Mouse (Mus musculus) kidney, postnatal 0 days (tissue): ENCODE measurements around the gene Glis2. TPM values are rescaled to one million over a fixed set of nuclear protein-coding genes. Genes with fewer than 3 reads are reported as not detected.

Experiments used
- ATAC-seq: fragments of 200-750 bp; cut with Nextera tagmentation; replicated peaks from 2 replicates; pipeline ENCODE4 v1.8.0; 2017; ENCODE audit warnings: low read depth, moderate number of reproducible peaks, moderate TSS enrichment, moderate library complexity; ENCODE audit not compliant: low FRiP score
- DNase-seq: peaks from one replicate; pipeline ENCODE4 v3.0.0-alpha.2; 2016; ENCODE audit warnings: low spot score
- H3K27ac ChIP-seq: fragments of 300-500 bp; sonication (generic); 2 replicates; pipeline ENCODE4 v1.5.1; 2014; ENCODE audit warnings: mild to moderate bottlenecking
- H3K27me3 ChIP-seq: fragments of 300-500 bp; sonication (generic); 2 replicates; pipeline ENCODE4 v1.6.1; 2014; ENCODE audit warnings: low read length, mixed read lengths; ENCODE audit not compliant: insufficient read depth
- H3K36me3 ChIP-seq: fragments of 300-500 bp; sonication (generic); 2 replicates; pipeline ENCODE4 v1.6.1; 2014; ENCODE audit warnings: low read length, mixed read lengths; ENCODE audit not compliant: insufficient read depth
- H3K4me1 ChIP-seq: fragments of 300-500 bp; sonication (generic); replicated peaks from 2 replicates; pipeline ENCODE4 v1.6.1; 2014; ENCODE audit warnings: antibody characterized with exemption, low read length, mixed read lengths; ENCODE audit not compliant: insufficient read depth
- H3K4me2 ChIP-seq: fragments of 300-500 bp; sonication (generic); 2 replicates; pipeline ENCODE4 v1.6.1; 2014; ENCODE audit warnings: mild to moderate bottlenecking, low read length, moderate library complexity, mixed read lengths
- H3K4me3 ChIP-seq: fragments of 300-500 bp; sonication (generic); replicated peaks from 2 replicates; pipeline ENCODE4 v1.5.1; 2014; ENCODE audit warnings: low read depth, low read length
- H3K9ac ChIP-seq: fragments of 300-500 bp; sonication (generic); 2 replicates; pipeline ENCODE4 v1.6.1; 2014; ENCODE audit warnings: low read depth, low read length
- H3K9me3 ChIP-seq: fragments of 300-500 bp; sonication (generic); replicated peaks from 2 replicates; pipeline ENCODE4 v1.6.1; 2016; ENCODE audit warnings: low read length, inconsistent platforms, mixed read lengths
- CTCF ChIP-seq: IDR thresholded peaks from 2 replicates; pipeline ENCODE4 v1.5.1; 2016; ENCODE audit warnings: antibody characterized with exemption, low read depth, mild to moderate bottlenecking, moderate library complexity
- WGBS: fragments of 180-500 bp; shearing (Covaris S2); extraction: QIAGEN DNeasy Blood & Tissue Kit; methylation state at CpG from one replicate; pipeline ENCODE4 v1.1.7; 2014; 5-methylcytosine and 5-hydroxymethylcytosine counted together
- polyA plus RNA-seq: library from polyadenylated mRNA; unstranded; fragments of >200 nt; fragmentation: Nextera tagmentation; extraction: Ambion mirVana; gene quantifications from 2 replicates; pipeline ENCODE4 v1.2.1, GENCODE M21; 2015

Glis2 gene
- polyA plus RNA-seq, 1 experiment from 2014 or later = 74.6 TPM

DNA sequence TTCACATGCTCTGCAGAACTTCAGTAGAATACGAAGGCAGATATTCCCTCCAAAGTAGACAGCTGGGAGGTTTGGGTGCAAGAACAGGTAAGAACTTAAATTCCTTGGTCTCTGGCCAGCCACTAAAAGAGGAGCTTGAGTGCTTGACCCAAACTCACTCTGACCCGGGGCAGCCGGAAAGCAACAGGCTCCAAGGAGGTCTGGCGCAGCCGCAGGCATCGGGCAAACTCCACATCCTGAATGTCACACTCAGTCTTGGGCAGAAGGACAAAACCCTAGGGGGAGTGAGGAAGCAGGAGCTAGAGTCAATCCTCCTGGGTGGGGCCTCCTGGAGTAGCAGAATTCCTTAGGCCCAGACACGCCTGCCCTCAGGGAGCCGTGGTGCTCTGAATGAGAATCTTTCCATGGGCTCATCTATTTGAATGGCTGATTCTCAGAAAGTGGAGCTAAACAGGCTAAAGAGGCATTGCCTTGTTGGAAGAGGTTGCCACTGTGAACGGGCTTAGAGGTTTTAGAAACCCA, 34.4 kb downstream of the Glis2 start:
- Histone ChIP-seq H3K27me3 (no peaks in the 10 kb centered on the region), H3K9me3 (no peaks in the 10 kb centered on the region), H3K36me3 (peaks cover 15% of the 10 kb centered on the region; the same call in 1 of the 2 replicates), H3K27ac (no peak overlapping the region), H3K4me1 (peaks cover 7% of the 10 kb centered on the region), H3K4me3 (no peak overlapping the region), H3K9ac (no peak overlapping the region), H3K4me2 (no peak overlapping the region)
- DNase-seq = no peak
- no peak for ATAC-seq
- TF ChIP-seq CTCF = no peak
- WGBS = 94% methylated on average over 9 of the region's 9 CpGs

DNA sequence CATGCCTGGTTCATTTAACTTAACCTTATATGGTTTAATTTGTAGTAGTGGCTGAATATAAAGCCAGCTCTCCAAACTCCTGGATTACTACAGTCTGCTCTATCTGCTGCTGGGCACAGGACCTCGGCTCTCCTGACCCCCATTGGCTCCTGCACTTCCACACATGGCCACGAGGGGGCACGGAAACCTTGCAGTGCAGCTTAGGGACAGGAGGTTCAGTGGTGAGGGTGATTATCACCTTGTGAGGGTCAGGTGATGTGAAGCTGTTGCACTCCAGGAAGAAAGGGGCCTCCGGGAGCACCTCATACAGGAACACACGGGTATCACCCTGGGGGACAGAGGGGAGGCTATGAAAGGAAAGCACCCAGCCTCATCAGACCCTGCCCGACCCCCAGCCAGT, 35.4 kb downstream of the Glis2 start:
- H3K4me3 ChIP-seq = no peak overlapping the region
- H3K27ac ChIP-seq = no peak overlapping the region
- peak; percentile 98 for TF ChIP-seq CTCF
- H3K27me3 ChIP-seq = no peaks in the 10 kb centered on the region
- DNase-seq (peak; percentile 80), ATAC-seq (peak; percentile 47; the same call in 1 of the 2 replicates)
- peaks cover 4% of the 10 kb centered on the region; the same call in 1 of the 2 replicates for H3K4me1 ChIP-seq
- 19% methylated on average over 6 of the region's 6 CpGs for WGBS
- H3K4me2 ChIP-seq = no peak overlapping the region
- H3K9me3 ChIP-seq = no peaks in the 10 kb centered on the region
- H3K9ac ChIP-seq = no peak overlapping the region
- H3K36me3 ChIP-seq = peaks cover 15% of the 10 kb centered on the region; the same call in 1 of the 2 replicates

DNA sequence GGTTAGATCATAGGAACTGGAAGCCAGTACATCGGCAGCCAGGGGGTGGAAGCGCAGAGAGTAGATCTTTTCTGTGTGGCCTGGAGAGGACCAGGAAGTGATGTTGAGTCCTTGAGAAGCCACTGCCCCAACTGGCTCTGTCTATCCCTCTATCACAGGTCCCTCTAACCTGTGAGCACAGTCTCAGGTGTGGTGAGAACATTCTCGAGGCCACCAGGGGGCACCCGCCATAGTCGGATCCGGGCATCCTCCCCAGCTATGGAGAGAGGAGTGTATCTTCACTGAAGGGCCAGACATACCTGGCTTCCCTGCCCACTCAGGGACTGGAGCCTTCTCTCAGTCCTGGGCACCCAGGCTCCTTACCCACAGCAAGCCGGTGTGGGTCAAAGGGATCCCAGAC, 37.5 kb downstream of the Glis2 start:
- Histone ChIP-seq H3K4me3 (no peak overlapping the region), H3K27me3 (no peaks in the 10 kb centered on the region), H3K36me3 (peaks cover 14% of the 10 kb centered on the region; the same call in 1 of the 2 replicates), H3K27ac (no peak overlapping the region), H3K4me1 (peaks cover 4% of the 10 kb centered on the region; the same call in 1 of the 2 replicates), H3K9me3 (no peaks in the 10 kb centered on the region), H3K4me2 (no peak overlapping the region), H3K9ac (no peak overlapping the region)
- ATAC-seq = no peak
- WGBS = 39% methylated on average over 7 of the region's 7 CpGs
- DNase-seq = peak; percentile 55
- TF ChIP-seq CTCF = peak; percentile 68

DNA sequence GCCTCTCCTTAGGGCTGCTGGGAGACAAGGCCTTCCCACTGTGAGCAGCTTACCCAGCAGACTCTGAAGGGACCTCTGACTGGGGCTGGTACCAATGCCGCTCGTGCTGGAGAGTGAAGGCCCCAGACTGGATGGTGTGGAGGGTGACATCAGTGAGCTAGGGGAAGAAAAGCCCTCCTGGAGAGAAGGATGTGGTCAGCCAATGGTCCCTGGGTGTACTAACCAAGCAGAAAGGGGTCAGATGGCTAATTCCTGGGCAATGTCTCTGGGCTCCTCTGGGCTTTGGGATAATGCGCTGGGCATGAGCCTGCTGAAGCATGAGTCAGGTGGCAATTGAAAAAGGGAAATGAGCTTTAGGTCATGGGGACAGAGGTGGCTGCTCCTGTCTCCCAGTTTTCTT, 39.1 kb downstream of the Glis2 start:
- 0 out of 2 replicates have a peak, but pooled peaks cover under 1% of the 10 kb centered on the region for H3K36me3 ChIP-seq
- no peaks in the 10 kb centered on the region for H3K27me3 ChIP-seq
- H3K4me3 ChIP-seq = no peak overlapping the region
- peaks cover 4% of the 10 kb centered on the region; the same call in 1 of the 2 replicates for H3K4me1 ChIP-seq
- no peak for ATAC-seq
- H3K4me2 ChIP-seq = no peak overlapping the region
- H3K27ac ChIP-seq = no peak overlapping the region
- WGBS = 96% methylated on average over 3 of the region's 3 CpGs
- no peak overlapping the region for H3K9ac ChIP-seq
- no peaks in the 10 kb centered on the region for H3K9me3 ChIP-seq
- no peak for TF ChIP-seq CTCF
- no peak for DNase-seq

DNA sequence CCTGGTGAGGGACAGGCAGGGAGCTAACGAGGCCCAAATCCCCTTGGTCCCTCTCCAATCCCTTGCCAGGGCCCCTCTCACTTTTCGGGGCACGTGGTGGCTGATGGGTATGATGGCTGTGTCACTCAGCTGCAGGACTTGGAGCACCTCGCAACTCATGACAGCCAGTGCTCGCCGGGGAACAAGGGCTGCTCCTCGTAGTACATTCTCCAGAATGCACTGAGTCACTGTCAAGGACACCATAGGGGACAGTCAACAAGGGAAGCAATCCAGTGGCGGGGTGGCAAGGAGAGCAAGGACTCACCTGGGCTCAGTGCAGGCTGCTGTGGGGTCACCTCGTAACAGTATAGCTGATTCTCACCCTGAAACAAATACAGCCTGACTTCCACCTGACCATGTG, 40.2 kb downstream of the Glis2 start:
- Histone ChIP-seq H3K27ac (no peak overlapping the region), H3K4me1 (peaks cover 4% of the 10 kb centered on the region; the same call in 1 of the 2 replicates), H3K9me3 (no peaks in the 10 kb centered on the region), H3K27me3 (no peaks in the 10 kb centered on the region), H3K9ac (no peak overlapping the region), H3K4me2 (no peak overlapping the region), H3K4me3 (no peak overlapping the region), H3K36me3 (no peaks in the 10 kb centered on the region)
- ATAC-seq = no peak
- DNase-seq = no peak
- no peak for TF ChIP-seq CTCF
- 88% methylated on average over 9 of the region's 9 CpGs for WGBS

DNA sequence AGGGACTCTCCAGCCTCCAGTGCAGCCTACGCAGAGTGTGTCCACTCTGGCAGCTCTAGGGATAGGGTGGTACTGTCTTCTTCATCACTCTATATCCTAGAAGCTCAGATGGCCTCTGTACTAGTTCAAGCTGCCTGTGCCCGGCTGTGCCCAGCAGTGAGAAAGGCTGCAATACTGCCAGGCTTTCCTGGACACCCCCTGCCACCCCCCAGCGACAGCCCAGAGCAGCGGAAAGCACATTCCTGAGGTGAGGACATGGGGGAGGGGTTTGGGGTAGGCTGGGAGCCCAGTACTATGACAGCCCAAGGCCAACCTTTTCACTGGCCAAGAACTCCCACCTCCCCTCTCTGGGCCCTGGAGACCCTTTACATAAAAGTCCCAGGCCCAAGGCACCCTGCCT, 41.2 kb downstream of the Glis2 start:
- no peaks in the 10 kb centered on the region for H3K9me3 ChIP-seq
- DNase-seq (no peak), ATAC-seq (no peak)
- 0 out of 2 replicates have a peak overlapping the region, but pooled peaks have one; percentile 31 for H3K27ac ChIP-seq
- 62% methylated on average over 4 of the region's 4 CpGs for WGBS
- H3K36me3 ChIP-seq = no peaks in the 10 kb centered on the region
- H3K4me3 ChIP-seq = no peak overlapping the region
- no peak for TF ChIP-seq CTCF
- H3K27me3 ChIP-seq = no peaks in the 10 kb centered on the region
- H3K9ac ChIP-seq = no peak overlapping the region
- no peak overlapping the region for H3K4me2 ChIP-seq
- peaks cover under 1% of the 10 kb centered on the region for H3K4me1 ChIP-seq
